ENCODE assay signal across 8 mouse cellular contexts in the genomic region with DNA sequence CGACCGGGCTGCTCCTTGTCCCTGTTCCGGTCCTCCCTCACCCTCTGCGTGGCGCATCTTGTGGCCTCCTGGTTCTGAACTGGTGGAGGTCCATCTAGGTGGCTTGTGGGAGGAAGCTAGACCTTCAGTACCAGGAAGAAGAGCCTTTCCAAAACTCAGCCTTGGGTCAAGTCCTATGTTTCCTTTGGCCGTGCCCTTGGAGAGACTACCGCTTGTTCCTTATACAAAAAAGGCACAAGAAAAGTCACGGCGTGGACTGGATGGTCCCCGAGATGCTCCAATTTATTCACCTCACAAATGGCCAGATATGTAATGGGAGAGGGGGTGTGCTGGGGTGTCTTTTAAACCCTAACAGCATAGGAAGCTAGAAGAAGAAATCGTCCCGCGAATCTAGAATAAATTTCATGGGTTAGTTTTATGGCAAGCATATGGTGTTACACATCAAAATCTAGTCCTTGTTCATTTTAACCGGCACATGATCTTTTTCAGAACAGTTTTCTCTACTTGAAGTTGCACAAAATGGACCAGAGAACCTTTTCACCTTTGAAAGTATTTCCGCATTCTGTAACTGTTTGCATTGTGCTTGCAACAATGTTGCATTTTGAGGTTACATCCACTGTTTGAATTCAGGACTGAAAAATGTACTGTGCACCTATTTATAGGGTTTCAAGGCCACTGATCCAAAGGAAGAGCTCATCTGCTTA. TPM values are rescaled to one million over a fixed set of nuclear protein-coding genes. Genes with fewer than 3 reads are reported as not detected.
A peak's percentile ranks its signal among the peaks of the same experiment; 100 is the strongest.
DNase-seq lines count a peak whose midpoint lies in the region; ATAC-seq and TF ChIP-seq lines count a peak whose summit lies in the region.

A gene (minus strand): TSS at position 246 of the 704 bp plus-strand sequence.

- peak; percentile 53 for ATAC-seq in heart, embryonic 11.5 days (replicated peaks; ENCODE audit: insufficient number of reproducible peaks, low FRiP score, low TSS enrichment)
- ATAC-seq in midbrain, embryonic 15.5 days (replicated peaks): no peak

- peak within 1 kb of the TSS; percentile 98 for H3K27ac ChIP-seq in heart, embryonic 11.5 days (ENCODE audit: low read depth, low read length)
- peak within 1 kb of the TSS; percentile 99 for H3K27ac ChIP-seq in midbrain, embryonic 15.5 days

- peak within 1 kb of the TSS; percentile 94 for H3K4me3 ChIP-seq in lung, adult 2 months (replicated peaks; ENCODE audit: extremely low read depth, low read depth, low read length)
- peak within 1 kb of the TSS; percentile 90 for H3K4me3 ChIP-seq in heart, embryonic 11.5 days (ENCODE audit: low read depth, low read length)
- peak within 1 kb of the TSS; percentile 58 for H3K4me3 ChIP-seq in midbrain, embryonic 15.5 days

- H3K4me2 ChIP-seq in heart, embryonic 11.5 days: peak within 1 kb of the TSS; percentile 79
- peak within 1 kb of the TSS; percentile 78 for H3K4me2 ChIP-seq in midbrain, embryonic 15.5 days

- no peaks in the 10 kb centered on the region for H3K27me3 ChIP-seq in heart, embryonic 11.5 days (ENCODE audit: control insufficient read depth, insufficient read depth, low read length)
- no peaks in the 10 kb centered on the region for H3K27me3 ChIP-seq in midbrain, embryonic 15.5 days (replicated peaks)

- intact Hi-C loops in left cerebral cortex, postnatal 10 days (cut with DNase I): no loop called here

- no peaks in the 10 kb centered on the region for H3K36me3 ChIP-seq in heart, embryonic 11.5 days (ENCODE audit: control insufficient read depth, insufficient read depth, low read length)
- H3K36me3 ChIP-seq in midbrain, embryonic 15.5 days (replicated peaks): no peaks in the 10 kb centered on the region

- no peak for DNase-seq in lung, adult 2 months
- no peak for DNase-seq in lung, postnatal 14 days
- no peak for DNase-seq in brain, embryonic 14.5 days (ENCODE audit: low read depth)
- DNase-seq in left cerebral cortex, postnatal 10 days (ENCODE audit: extremely low spot score in 1 of 2, low spot score in 2 of 2): no peak
- DNase-seq in right cerebral cortex, postnatal 14 days: no peak
- DNase-seq in embryo, embryonic 11 days: no peak

- WGBS in lung, adult 2 months: 8% methylated on average over 15 of the region's 15 CpGs
- WGBS in heart, embryonic 11.5 days (ENCODE audit: insufficient replicate concordance): 9% methylated on average over 15 of the region's 15 CpGs
- WGBS in midbrain, embryonic 15.5 days: 9% methylated on average over 15 of the region's 15 CpGs

- no peak for TF ChIP-seq CTCF in lung, adult 2 months (IDR thresholded peaks at IDR 0.05; ENCODE audit: insufficient read depth, low read length)
- no peak for TF ChIP-seq CTCF in brain, embryonic 14.5 days (IDR thresholded peaks at IDR 0.05; ENCODE audit: borderline replicate concordance, extremely low read depth, insufficient read depth, insufficient read length)

- TF ChIP-seq POLR2A in lung, adult 2 months (IDR thresholded peaks at IDR 0.05; ENCODE audit: borderline replicate concordance, extremely low read depth, low read depth, low read length): no peak
- no peak for TF ChIP-seq POLR2A in brain, embryonic 14.5 days (IDR thresholded peaks at IDR 0.05; ENCODE audit: borderline replicate concordance, extremely low read depth, insufficient read depth, insufficient read length, poor library complexity, severe bottlenecking)

- peak within 1 kb of the TSS; percentile 95 for H3K9ac ChIP-seq in heart, embryonic 11.5 days (ENCODE audit: low read depth, low read length)
- H3K9ac ChIP-seq in midbrain, embryonic 15.5 days: peak within 1 kb of the TSS; percentile 77

- H3K9me3 ChIP-seq in heart, embryonic 11.5 days (replicated peaks; ENCODE audit: control insufficient read depth, low read length): no peaks in the 10 kb centered on the region
- H3K9me3 ChIP-seq in midbrain, embryonic 15.5 days: no peaks in the 10 kb centered on the region

- peaks cover 14% of the 10 kb centered on the region for H3K4me1 ChIP-seq in lung, adult 2 months (ENCODE audit: control insufficient read depth, insufficient read depth, low read length)
- no peaks in the 10 kb centered on the region for H3K4me1 ChIP-seq in heart, embryonic 11.5 days (ENCODE audit: control insufficient read depth, insufficient read depth, low read length)
- H3K4me1 ChIP-seq in midbrain, embryonic 15.5 days: peaks cover 32% of the 10 kb centered on the region

RNA-seq across cellular contexts. Expression of the gene that starts here (rescaled TPM):
- 16.4 and 33.0 TPM in 2 replicates for polyA plus RNA-seq in lung, adult 2 months (2012; rRNA removed)
- polyA plus RNA-seq in brain, embryonic 14.5 days (2012; rRNA removed): 80.3 and 93.8 TPM in 2 replicates
- 25.4 and 44.8 TPM in 2 replicates for polyA plus RNA-seq in heart, embryonic 11.5 days (2014; fragmentation: Nextera tagmentation; extraction: Ambion mirVana)
- total RNA-seq in left cerebral cortex, postnatal 10 days (2021): 10 to 100 TPM; 81.5 to 82.5 TPM
- polyA plus RNA-seq in midbrain, embryonic 15.5 days (2015; fragmentation: Nextera tagmentation; extraction: Ambion mirVana): 90.9 and 95.0 TPM in 2 replicates
